In genomic region chr15:70554773-70555582, GRCm38 (mm10) we compare ENCODE assay signal across 11 mouse cellular contexts.
DNase-seq lines count a peak whose midpoint lies in the region; ATAC-seq and TF ChIP-seq lines count a peak whose summit lies in the region.
"Had no signal": no experiment of that assay in that cellular context is flagged by ENCODE, and none has a peak within 500 bp of the region (broad histone marks: within the 10 kb centered on the region; RNA-seq: fewer than 3 reads in every experiment).

No protein-coding gene starts in this region.

- no peaks in the 10 kb centered on the region for H3K36me3 ChIP-seq in heart, postnatal 0 days (replicated peaks; ENCODE audit: control insufficient read depth, insufficient read depth, low read length)
- no peaks in the 10 kb centered on the region for H3K36me3 ChIP-seq in hindbrain, embryonic 14.5 days (replicated peaks; ENCODE audit: control insufficient read depth, insufficient read depth)
- H3K36me3 ChIP-seq in neural tube, embryonic 15.5 days: no peaks in the 10 kb centered on the region
- H3K36me3 ChIP-seq: kidney, embryonic 15.5 days had no signal

- DNase-seq in adrenal gland, postnatal 10 days: peak; percentile 1
- no peak for DNase-seq in adrenal gland, postnatal 4 days (ENCODE audit: low spot score in 2 of 2)
- DNase-seq in heart, postnatal 0 days (ENCODE audit: low spot score): no peak
- DNase-seq in heart, postnatal 14 days: no peak
- DNase-seq in hindbrain, embryonic 14.5 days (ENCODE audit: low spot score): peak; percentile 55
- no peak for DNase-seq in right cerebral cortex, adult 18-20 months
- DNase-seq in cerebellum, adult 8-10 months: no peak
- DNase-seq: cerebellum, adult 9-11 months; thymus, postnatal 4 days had no signal

- no peak for TF ChIP-seq CTCF in heart, postnatal 0 days (IDR thresholded peaks at IDR 0.05; ENCODE audit: low read depth)

- no peak for TF ChIP-seq EP300 in heart, postnatal 0 days (IDR thresholded peaks at IDR 0.05; ENCODE audit: low read depth)

- peak overlapping the region; percentile 26 for H3K4me2 ChIP-seq in heart, postnatal 0 days (ENCODE audit: low read depth, low read length)
- peak overlapping the region; percentile 8; the same call in 1 of the 2 replicates for H3K4me2 ChIP-seq in hindbrain, embryonic 14.5 days (replicated peaks)
- H3K4me2 ChIP-seq in neural tube, embryonic 15.5 days: peak overlapping the region; percentile 30
- H3K4me2 ChIP-seq: kidney, embryonic 15.5 days had no signal

- peak overlapping the region; percentile 14 for H3K4me3 ChIP-seq in heart, postnatal 0 days (ENCODE audit: low read depth, low read length)
- H3K4me3 ChIP-seq in hindbrain, embryonic 14.5 days (replicated peaks; ENCODE audit: low read length): no peak overlapping the region
- H3K4me3 ChIP-seq in neural tube, embryonic 15.5 days (replicated peaks): no peak overlapping the region
- H3K4me3 ChIP-seq: kidney, embryonic 15.5 days had no signal

- no peaks in the 10 kb centered on the region for H3K27me3 ChIP-seq in heart, postnatal 0 days (ENCODE audit: control insufficient read depth, insufficient read depth, low read length)
- no peaks in the 10 kb centered on the region for H3K27me3 ChIP-seq in hindbrain, embryonic 14.5 days (ENCODE audit: control insufficient read depth, insufficient read depth, low read length)
- no peaks in the 10 kb centered on the region for H3K27me3 ChIP-seq in neural tube, embryonic 15.5 days (replicated peaks)
- H3K27me3 ChIP-seq: kidney, embryonic 15.5 days had no signal

- H3K9me3 ChIP-seq in heart, postnatal 0 days (replicated peaks; ENCODE audit: control insufficient read depth, low read length): no peaks in the 10 kb centered on the region
- no peaks in the 10 kb centered on the region for H3K9me3 ChIP-seq in hindbrain, embryonic 14.5 days (ENCODE audit: control insufficient read depth, low read length)
- no peaks in the 10 kb centered on the region for H3K9me3 ChIP-seq in neural tube, embryonic 15.5 days (replicated peaks)
- H3K9me3 ChIP-seq: kidney, embryonic 15.5 days had no signal

- intact Hi-C loops in heart, postnatal 14 days (cut with DNase I): no loop called here

- 38% methylated on average over 18 of the region's 18 CpGs for WGBS in heart, postnatal 0 days
- 29% methylated on average over 18 of the region's 18 CpGs for WGBS in hindbrain, embryonic 14.5 days
- WGBS in neural tube, embryonic 15.5 days: 36% methylated on average over 18 of the region's 18 CpGs

- no peak overlapping the region for H3K27ac ChIP-seq in heart, postnatal 0 days (ENCODE audit: low read depth)
- peak overlapping the region; percentile 52; the same call in 1 of the 2 replicates for H3K27ac ChIP-seq in hindbrain, embryonic 14.5 days
- peak overlapping the region; percentile 37; the same call in 1 of the 2 replicates for H3K27ac ChIP-seq in neural tube, embryonic 15.5 days (replicated peaks)
- H3K27ac ChIP-seq: kidney, embryonic 15.5 days had no signal

- H3K9ac ChIP-seq in heart, postnatal 0 days (replicated peaks; ENCODE audit: low read depth, low read length): no peak overlapping the region
- H3K9ac ChIP-seq in hindbrain, embryonic 14.5 days: peak overlapping the region; percentile 18; the same call in 1 of the 2 replicates
- no peak overlapping the region for H3K9ac ChIP-seq in neural tube, embryonic 15.5 days (replicated peaks)
- H3K9ac ChIP-seq: kidney, embryonic 15.5 days had no signal

- no peaks in the 10 kb centered on the region for H3K4me1 ChIP-seq in heart, postnatal 0 days (ENCODE audit: control insufficient read depth, insufficient read depth)
- H3K4me1 ChIP-seq in hindbrain, embryonic 14.5 days (replicated peaks; ENCODE audit: control insufficient read depth, insufficient read depth, low read length): peaks cover 12% of the 10 kb centered on the region
- H3K4me1 ChIP-seq in neural tube, embryonic 15.5 days: peaks cover 11% of the 10 kb centered on the region
- H3K4me1 ChIP-seq: kidney, embryonic 15.5 days had no signal

- no peak for ATAC-seq in heart, postnatal 0 days (ENCODE audit: insufficient read depth, low read depth)
- ATAC-seq in hindbrain, embryonic 14.5 days (ENCODE audit: low FRiP score): peak; percentile 74; the same call in 1 of the 2 replicates
- no peak for ATAC-seq in neural tube, embryonic 15.5 days (ENCODE audit: low FRiP score)

Comparison
In these comparisons a context has a peak if more than half of its experiments do, and no peak if none do; other contexts are left out.
1. DNase-seq: peak in adrenal gland, postnatal 10 days (single experiment) and hindbrain, embryonic 14.5 days (single experiment); none in adrenal gland, postnatal 4 days (0 of 2), heart, postnatal 0 days (single experiment), heart, postnatal 14 days (0 of 2), right cerebral cortex, adult 18-20 months (single experiment) and cerebellum, adult 8-10 months (single experiment).
2. Peak in every context shown above with its lines, with median percentiles within 50 percentile points of each other: H3K4me2 ChIP-seq.